Mouse (Mus musculus): ENCODE measurements around the gene Uba52. TPM values are rescaled to one million over a fixed set of nuclear protein-coding genes. Genes with fewer than 3 reads are reported as not detected.

Gene Uba52
- polyA plus RNA-seq, 1 experiment, result 770 TPM

DNA sequence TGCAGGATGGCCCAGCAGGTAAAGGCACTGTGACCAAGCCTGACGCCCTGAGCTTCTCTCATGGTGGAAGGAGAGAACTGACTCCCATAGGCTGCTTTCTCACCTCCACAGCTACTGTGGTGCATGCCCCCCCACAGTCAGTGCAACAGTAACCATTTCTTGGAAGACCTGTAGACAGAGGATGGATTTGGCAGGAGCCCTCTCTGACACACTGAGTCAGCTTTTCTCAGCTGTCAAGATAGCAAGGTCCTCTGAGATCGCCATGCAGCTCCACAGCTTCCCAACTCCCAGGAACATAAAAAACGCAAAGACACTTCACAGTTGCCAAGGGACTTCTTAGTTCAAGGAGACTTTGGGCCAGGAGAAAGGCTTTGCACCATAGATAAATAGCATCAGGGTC, 52.1 kb downstream of the Uba52 start:
- Histone ChIP-seq H3K4me3 (ENCODE audit: low read depth, low read length) (no peak overlapping the region), H3K27ac (ENCODE audit: insufficient read depth, low read depth, low read length) (no peak overlapping the region), H3K36me3 (ENCODE audit: control insufficient read depth, insufficient read depth, low read length) (no peaks in the 10 kb centered on the region), H3K27me3 (ENCODE audit: control insufficient read depth, insufficient read depth, low read length) (no peaks in the 10 kb centered on the region), H3K4me1 (ENCODE audit: control insufficient read depth, insufficient read depth, insufficient read length, low read length) (no peaks in the 10 kb centered on the region)
- TF ChIP-seq POLR2A (IDR thresholded peaks at IDR 0.05; ENCODE audit: low read depth, low read length), result no peak
- TF ChIP-seq CTCF (IDR thresholded peaks at IDR 0.05; ENCODE audit: extremely low read depth, insufficient read length, insufficient replicate concordance, low read depth, low read length), result no peak
- WGBS, result 77% methylated on average over 3 of the region's 3 CpGs

Other genes starting within 250 kb of the Uba52 start
- gene Homer3, start 228.0 kb downstream of the Uba52 start, polyA plus RNA-seq (2012; rRNA removed), result 4.8 and 9.4 TPM in 2 replicates
- gene Ddx49, start 208.3 kb downstream of the Uba52 start, polyA plus RNA-seq (2012; rRNA removed), result 31.7 and 49.4 TPM in 2 replicates
- gene Cope, start 208.3 kb downstream of the Uba52 start, polyA plus RNA-seq (2012; rRNA removed), result 466 and 753 TPM in 2 replicates
- gene Cers1, start 195.0 kb downstream of the Uba52 start, polyA plus RNA-seq (2012; rRNA removed), result 0.27 and 0.89 TPM in 2 replicates
- 1.1 and 1.6 TPM in 2 replicates for gene Gdf1, start 181.0 kb downstream of the Uba52 start, polyA plus RNA-seq (2012; rRNA removed)
- 29.1 and 43.8 TPM in 2 replicates for gene Upf1, start 157.5 kb downstream of the Uba52 start, polyA plus RNA-seq (2012; rRNA removed)
- 0.13 and 1.2 TPM in 2 replicates for gene Comp, start 137.2 kb downstream of the Uba52 start, polyA plus RNA-seq (2012; rRNA removed)
- 9.4 and 15.1 TPM in 2 replicates for gene Crtc1, start 71.2 kb downstream of the Uba52 start, polyA plus RNA-seq (2012; rRNA removed)
- 24.9 and 30.8 TPM in 2 replicates for gene Klhl26, start 33.8 kb downstream of the Uba52 start, polyA plus RNA-seq (2012; rRNA removed)
- 1.2 and 1.6 TPM in 2 replicates for gene Tmem59l, start 23.4 kb downstream of the Uba52 start, polyA plus RNA-seq (2012; rRNA removed)
- 2.3 and 27.3 TPM in 2 replicates for gene Crlf1, start 17.6 kb downstream of the Uba52 start, polyA plus RNA-seq (2012; rRNA removed)
- gene Rex1bd, start 4.0 kb downstream of the Uba52 start, polyA plus RNA-seq (2012; rRNA removed), result 137 and 244 TPM in 2 replicates
- gene Fkbp8, start 16.9 kb upstream of the Uba52 start, polyA plus RNA-seq (2012; rRNA removed), result 300 and 623 TPM in 2 replicates
- gene Kxd1, start 17.2 kb upstream of the Uba52 start, polyA plus RNA-seq (2012; rRNA removed), result 34.3 and 64.4 TPM in 2 replicates
- 20.5 and 45.6 TPM in 2 replicates for gene Ell, start 28.7 kb upstream of the Uba52 start, polyA plus RNA-seq (2012; rRNA removed)
- gene Isyna1, start 83.6 kb upstream of the Uba52 start, polyA plus RNA-seq (2012; rRNA removed), result 61.8 and 92.4 TPM in 2 replicates
- 81.7 and 138 TPM in 2 replicates for gene Ssbp4, start 98.1 kb upstream of the Uba52 start, polyA plus RNA-seq (2012; rRNA removed)
- gene Lrrc25, start 105.4 kb upstream of the Uba52 start, polyA plus RNA-seq (2012; rRNA removed), result 6.7 and 7.1 TPM in 2 replicates
- 4.1 and 6.7 TPM in 2 replicates for gene Gdf15, start 121.7 kb upstream of the Uba52 start, polyA plus RNA-seq (2012; rRNA removed)
- gene Pgpep1, start 149.6 kb upstream of the Uba52 start, polyA plus RNA-seq (2012; rRNA removed), result 49.5 and 129 TPM in 2 replicates
- gene Lsm4, start 162.4 kb upstream of the Uba52 start, polyA plus RNA-seq (2012; rRNA removed), result 109 and 152 TPM in 2 replicates
- gene Jund, start 188.1 kb upstream of the Uba52 start, polyA plus RNA-seq (2012; rRNA removed), result 419 and 1,098 TPM in 2 replicates
- 0.03 and 0.05 TPM in 2 replicates for gene Iqcn, start 192.7 kb upstream of the Uba52 start, polyA plus RNA-seq (2012; rRNA removed)
- 42.0 and 73.6 TPM in 2 replicates for gene Gm3336, start 207.7 kb upstream of the Uba52 start, polyA plus RNA-seq (2012; rRNA removed)
- gene Pde4c, start 212.9 kb upstream of the Uba52 start, polyA plus RNA-seq (2012; rRNA removed), result 6.5 and 6.8 TPM in 2 replicates
- 14.9 and 26.3 TPM in 2 replicates for gene Rab3a, start 243.9 kb upstream of the Uba52 start, polyA plus RNA-seq (2012; rRNA removed)